In genomic region chr11:51805221-51805981, GRCm38 (mm10) we compare ENCODE assay signal across 8 mouse cellular contexts. TPM values are rescaled to one million over a fixed set of nuclear protein-coding genes. Genes with fewer than 3 reads are reported as not detected.
DNase-seq lines count a peak whose midpoint lies in the region; ATAC-seq lines count a peak whose summit lies in the region.

No protein-coding gene starts in this region.

- peak overlapping the region; percentile 77 for H3K27ac ChIP-seq in embryonic facial prominence, embryonic 10.5 days (replicated peaks)
- 0 out of 2 replicates have a peak overlapping the region, but pooled peaks have one; percentile 21 for H3K27ac ChIP-seq in limb, embryonic 11.5 days (replicated peaks; ENCODE audit: low read depth, low read length)
- no peak overlapping the region for H3K27ac ChIP-seq in midbrain, embryonic 12.5 days (replicated peaks)

- peak; percentile 69 to 89 for DNase-seq in adrenal gland, adult (ENCODE audit: inconsistent age in 2 of 2, low spot score in 1 of 2)
- no peak for DNase-seq in adrenal gland, postnatal 4 days (ENCODE audit: low spot score in 2 of 2)
- DNase-seq in embryonic facial prominence, embryonic 10.5 days (ENCODE audit: low spot score) = peak; percentile 60
- peak; percentile 86 to 89 for DNase-seq in heart, adult 18-20 months
- peak; percentile 73 for DNase-seq in kidney, adult 18-20 months
- DNase-seq in limb, embryonic 11.5 days (ENCODE audit: low spot score) = peak; percentile 79
- DNase-seq in right cerebral cortex, postnatal 4 days = peak; percentile 49

- peaks cover 30% of the 10 kb centered on the region for H3K4me1 ChIP-seq in embryonic facial prominence, embryonic 10.5 days
- peaks cover 7% of the 10 kb centered on the region for H3K4me1 ChIP-seq in limb, embryonic 11.5 days (ENCODE audit: control insufficient read depth, insufficient read depth, low read length)
- H3K4me1 ChIP-seq in midbrain, embryonic 12.5 days = peaks cover 4% of the 10 kb centered on the region; the same call in 1 of the 2 replicates

- H3K4me2 ChIP-seq in limb, embryonic 11.5 days (ENCODE audit: low read depth, severe bottlenecking) = peak overlapping the region; percentile 67
- H3K4me2 ChIP-seq in midbrain, embryonic 12.5 days (replicated peaks) = peak overlapping the region; percentile 64

- peak overlapping the region; percentile 34 for H3K9ac ChIP-seq in limb, embryonic 11.5 days (ENCODE audit: low read length)
- peak overlapping the region; percentile 52 for H3K9ac ChIP-seq in midbrain, embryonic 12.5 days (replicated peaks)

- peak; percentile 70 for ATAC-seq in limb, embryonic 11.5 days (ENCODE audit: insufficient number of reproducible peaks, low FRiP score, low TSS enrichment, low read depth)
- peak; percentile 65 for ATAC-seq in midbrain, embryonic 12.5 days (ENCODE audit: low FRiP score, low read depth)

- peak overlapping the region; percentile 62 for H3K4me3 ChIP-seq in embryonic facial prominence, embryonic 10.5 days
- peak overlapping the region; percentile 41 for H3K4me3 ChIP-seq in limb, embryonic 11.5 days (ENCODE audit: low read depth, low read length)
- H3K4me3 ChIP-seq in midbrain, embryonic 12.5 days = peak overlapping the region; percentile 49

- WGBS in embryonic facial prominence, embryonic 10.5 days = 18% methylated on average over 17 of the region's 17 CpGs
- WGBS in limb, embryonic 11.5 days = 20% methylated on average over 17 of the region's 17 CpGs
- WGBS in midbrain, embryonic 12.5 days = 16% methylated on average over 17 of the region's 17 CpGs

- no peaks in the 10 kb centered on the region for H3K9me3 ChIP-seq in embryonic facial prominence, embryonic 10.5 days
- H3K9me3 ChIP-seq in limb, embryonic 11.5 days (ENCODE audit: control insufficient read depth, low read length) = no peaks in the 10 kb centered on the region
- H3K9me3 ChIP-seq in midbrain, embryonic 12.5 days = no peaks in the 10 kb centered on the region

- no peaks in the 10 kb centered on the region for H3K36me3 ChIP-seq in embryonic facial prominence, embryonic 10.5 days (replicated peaks)
- H3K36me3 ChIP-seq in limb, embryonic 11.5 days (ENCODE audit: control insufficient read depth, insufficient read depth, low read length) = no peaks in the 10 kb centered on the region
- no peaks in the 10 kb centered on the region for H3K36me3 ChIP-seq in midbrain, embryonic 12.5 days

- no peaks in the 10 kb centered on the region for H3K27me3 ChIP-seq in embryonic facial prominence, embryonic 10.5 days (replicated peaks; ENCODE audit: low read depth, poor library complexity, severe bottlenecking)
- H3K27me3 ChIP-seq in limb, embryonic 11.5 days (ENCODE audit: control insufficient read depth, insufficient read depth, low read length) = no peaks in the 10 kb centered on the region
- 0 out of 2 replicates have a peak, but pooled peaks cover 5% of the 10 kb centered on the region for H3K27me3 ChIP-seq in midbrain, embryonic 12.5 days

RNA-seq across cellular contexts. Expression of gene Sar1b, which starts 41.9 kb away (rescaled TPM):
- total RNA-seq in adrenal gland, postnatal 4 days (2021) = 10 to 100 TPM; 68.7 to 79.2 TPM
- polyA plus RNA-seq in embryonic facial prominence, embryonic 10.5 days (2016; fragmentation: Nextera tagmentation; extraction: Ambion mirVana) = 94.9 and 105 TPM in 2 replicates
- total RNA-seq in heart, adult 18-20 months (2021) = 100 to 1,000 TPM; 142 to 150 TPM
- polyA plus RNA-seq in limb, embryonic 11.5 days (2014; fragmentation: Nextera tagmentation; extraction: Ambion mirVana) = 89.5 and 90.5 TPM in 2 replicates
- polyA plus RNA-seq in midbrain, embryonic 12.5 days (2016; fragmentation: Nextera tagmentation; extraction: Ambion mirVana) = 125 and 129 TPM in 2 replicates

RNA-seq across cellular contexts. Expression of gene Sec24a, which starts 42.0 kb away (rescaled TPM):
- 10 to 100 TPM; 31.8 to 33.1 TPM for total RNA-seq in adrenal gland, postnatal 4 days (2021)
- polyA plus RNA-seq in embryonic facial prominence, embryonic 10.5 days (2016; fragmentation: Nextera tagmentation; extraction: Ambion mirVana) = 13.5 and 14.3 TPM in 2 replicates
- 10 to 100 TPM; 16.4 to 17.8 TPM for total RNA-seq in heart, adult 18-20 months (2021)
- 11.4 and 13.6 TPM in 2 replicates for polyA plus RNA-seq in limb, embryonic 11.5 days (2014; fragmentation: Nextera tagmentation; extraction: Ambion mirVana)
- polyA plus RNA-seq in midbrain, embryonic 12.5 days (2016; fragmentation: Nextera tagmentation; extraction: Ambion mirVana) = 15.8 TPM in 2 replicates

RNA-seq across cellular contexts. Expression of gene Jade2, which starts 52.1 kb away (rescaled TPM):
- 10 to 100 TPM; 16.0 to 16.2 TPM for total RNA-seq in adrenal gland, postnatal 4 days (2021)
- 0.65 and 0.80 TPM in 2 replicates for polyA plus RNA-seq in embryonic facial prominence, embryonic 10.5 days (2016; fragmentation: Nextera tagmentation; extraction: Ambion mirVana)
- 10 to 100 TPM; 13.4 to 18.3 TPM for total RNA-seq in heart, adult 18-20 months (2021)
- 0.28 and 0.44 TPM in 2 replicates for polyA plus RNA-seq in limb, embryonic 11.5 days (2014; fragmentation: Nextera tagmentation; extraction: Ambion mirVana)
- 0.43 and 0.48 TPM in 2 replicates for polyA plus RNA-seq in midbrain, embryonic 12.5 days (2016; fragmentation: Nextera tagmentation; extraction: Ambion mirVana)

Comparison
In these comparisons a context has a peak if more than half of its experiments do, and no peak if none do; other contexts are left out.
1. DNase-seq: peak in adrenal gland, adult (2 of 2), embryonic facial prominence, embryonic 10.5 days (single experiment), heart, adult 18-20 months (2 of 2), kidney, adult 18-20 months (single experiment), limb, embryonic 11.5 days (single experiment) and right cerebral cortex, postnatal 4 days (single experiment); none in adrenal gland, postnatal 4 days (0 of 2).
2. Peak in every context shown above with its lines, with median percentiles within 50 percentile points of each other: H3K4me3 ChIP-seq.